ENCODE assay signal across 8 mouse cellular contexts in the genomic region with DNA sequence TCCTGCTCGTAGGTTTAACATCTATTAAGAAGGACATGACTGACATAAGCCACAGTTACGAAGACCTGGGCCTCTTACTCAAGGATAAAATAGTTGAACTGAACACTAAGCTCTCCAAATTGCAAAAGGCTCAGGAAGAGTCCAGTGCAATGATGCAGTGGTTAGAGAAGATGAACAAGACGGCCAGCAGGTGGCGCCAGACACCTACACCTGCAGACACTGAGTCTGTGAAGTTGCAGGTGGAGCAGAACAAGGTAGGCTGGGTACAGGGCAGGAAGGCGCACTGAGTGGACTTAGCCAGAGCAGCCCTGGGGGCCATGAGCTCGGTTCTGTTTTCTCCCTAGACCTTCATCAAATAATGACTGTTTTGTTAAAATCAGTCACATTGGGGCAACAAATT.
A peak's percentile ranks its signal among the peaks of the same experiment; 100 is the strongest.
DNase-seq lines count a peak whose midpoint lies in the region; ATAC-seq and TF ChIP-seq lines count a peak whose summit lies in the region.

No protein-coding gene starts in this region.

- 32% methylated on average over 6 of the region's 6 CpGs for WGBS in hindbrain, postnatal 0 days

- H3K9me3 ChIP-seq in hindbrain, postnatal 0 days (ENCODE audit: low read length): no peaks in the 10 kb centered on the region

- peak; percentile 96 for TF ChIP-seq CTCF in hindbrain, postnatal 0 days (IDR thresholded peaks at IDR 0.05; ENCODE audit: low read depth)

- H3K27me3 ChIP-seq in hindbrain, postnatal 0 days (ENCODE audit: insufficient read depth, low read length): no peaks in the 10 kb centered on the region

- no peak overlapping the region for H3K27ac ChIP-seq in hindbrain, postnatal 0 days

- H3K4me3 ChIP-seq in hindbrain, postnatal 0 days (ENCODE audit: low read length): no peak overlapping the region

- peak; percentile 87 for ATAC-seq in hindbrain, postnatal 0 days
- peak; percentile 76 for ATAC-seq in megakaryocyte, adult 5-6 weeks (ENCODE audit: poor library complexity, severe bottlenecking)

- no peak overlapping the region for H3K4me2 ChIP-seq in hindbrain, postnatal 0 days (ENCODE audit: low read depth, low read length)

- peaks cover 36% of the 10 kb centered on the region for H3K36me3 ChIP-seq in hindbrain, postnatal 0 days (ENCODE audit: insufficient read depth, low read length)

- no peaks in the 10 kb centered on the region for H3K4me1 ChIP-seq in hindbrain, postnatal 0 days (ENCODE audit: insufficient read depth, low read length)

- no peak overlapping the region for H3K9ac ChIP-seq in hindbrain, postnatal 0 days (replicated peaks; ENCODE audit: low read length)

- DNase-seq in NIH3T3 (ENCODE audit: low read depth): peak; percentile 88
- peak; percentile 76 for DNase-seq in cerebellum, adult 8-10 months
- peak; percentile 31 to 83 for DNase-seq in frontal cortex, adult 2 months (ENCODE audit: extremely low spot score in 1 of 2, low spot score in 1 of 2)
- DNase-seq in hindbrain, postnatal 0 days (ENCODE audit: low spot score): peak; percentile 83
- peak; percentile 43 for DNase-seq in left cerebral cortex, adult 11 months (ENCODE audit: low spot score)
- DNase-seq in right cerebral cortex, postnatal 10 days (ENCODE audit: low spot score in 2 of 2): peak; percentile 61 to 81
- DNase-seq in urinary bladder, postnatal 10 days (ENCODE audit: low spot score): peak; percentile 32

Comparison
In these comparisons a context has a peak if more than half of its experiments do, and no peak if none do; other contexts are left out.
1. DNase-seq: peak in every context shown above with its lines; median percentile 88 in NIH3T3; 83 in hindbrain, postnatal 0 days; 76 in cerebellum, adult 8-10 months; 71 in right cerebral cortex, postnatal 10 days; 57 in frontal cortex, adult 2 months; 43 in left cerebral cortex, adult 11 months; 32 in urinary bladder, postnatal 10 days.